In the genomic region with DNA sequence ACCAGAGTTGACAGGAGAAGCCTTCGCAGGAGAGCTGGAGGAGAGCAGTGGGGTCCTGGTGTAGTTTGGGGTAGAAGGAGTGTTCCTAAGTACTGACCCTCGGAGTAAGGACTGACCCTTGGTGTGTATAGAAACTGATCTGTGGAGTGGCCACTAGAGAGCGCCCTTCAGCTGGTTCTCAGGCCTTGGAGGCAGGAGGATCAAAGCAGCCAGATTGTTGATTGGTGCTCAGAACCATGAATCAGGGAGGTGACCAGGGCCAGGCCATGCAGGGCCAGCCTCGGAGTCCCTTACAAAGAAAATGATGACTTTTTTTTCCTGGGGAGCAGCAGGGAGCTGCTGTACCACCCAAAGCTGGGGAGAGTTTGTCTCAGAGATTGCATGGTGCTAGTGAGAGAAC, we compare ENCODE assay signal across 9 mouse cellular contexts. TPM values are rescaled to one million over a fixed set of nuclear protein-coding genes. Genes with fewer than 3 reads are reported as not detected.
DNase-seq lines count a peak whose midpoint lies in the region; ATAC-seq lines count a peak whose summit lies in the region.
"Had no signal": no experiment of that assay in that cellular context is flagged by ENCODE, and none has a peak within 500 bp of the region (broad histone marks: within the 10 kb centered on the region; RNA-seq: fewer than 3 reads in every experiment).

No protein-coding gene starts in this region.

- WGBS in hindbrain, embryonic 11.5 days: 21% methylated on average over 4 of the region's 4 CpGs
- 14% methylated on average over 4 of the region's 4 CpGs for WGBS in hindbrain, embryonic 12.5 days
- 27% methylated on average over 4 of the region's 4 CpGs for WGBS in embryonic facial prominence, embryonic 14.5 days

- no peak overlapping the region for H3K9ac ChIP-seq in hindbrain, embryonic 11.5 days (ENCODE audit: low read depth, low read length)
- H3K9ac ChIP-seq in hindbrain, embryonic 12.5 days: no peak overlapping the region
- H3K9ac ChIP-seq in embryonic facial prominence, embryonic 14.5 days (ENCODE audit: low read depth, low read length): no peak overlapping the region
- H3K9ac ChIP-seq: stomach, embryonic 15.5 days had no signal

- H3K27me3 ChIP-seq in hindbrain, embryonic 11.5 days (ENCODE audit: control insufficient read depth, insufficient read depth, low read length): no peaks in the 10 kb centered on the region
- H3K27me3 ChIP-seq in hindbrain, embryonic 12.5 days: no peaks in the 10 kb centered on the region
- no peaks in the 10 kb centered on the region for H3K27me3 ChIP-seq in embryonic facial prominence, embryonic 14.5 days (replicated peaks; ENCODE audit: control insufficient read depth, insufficient read depth, low read length)
- H3K27me3 ChIP-seq: stomach, embryonic 15.5 days had no signal

- H3K27ac ChIP-seq in hindbrain, embryonic 11.5 days (ENCODE audit: low read depth, low read length): no peak overlapping the region
- no peak overlapping the region for H3K27ac ChIP-seq in hindbrain, embryonic 12.5 days
- H3K27ac ChIP-seq in embryonic facial prominence, embryonic 14.5 days (replicated peaks; ENCODE audit: low read depth, low read length): no peak overlapping the region
- H3K27ac ChIP-seq: stomach, embryonic 15.5 days had no signal

- H3K36me3 ChIP-seq in hindbrain, embryonic 11.5 days (ENCODE audit: control insufficient read depth, insufficient read depth, low read length): no peaks in the 10 kb centered on the region
- H3K36me3 ChIP-seq in hindbrain, embryonic 12.5 days: peaks cover 37% of the 10 kb centered on the region
- peaks cover 45% of the 10 kb centered on the region for H3K36me3 ChIP-seq in embryonic facial prominence, embryonic 14.5 days (ENCODE audit: control insufficient read depth, insufficient read depth, low read length)

- no peak overlapping the region for H3K4me2 ChIP-seq in hindbrain, embryonic 11.5 days (replicated peaks; ENCODE audit: low read depth, low read length)
- H3K4me2 ChIP-seq in hindbrain, embryonic 12.5 days (replicated peaks): no peak overlapping the region
- H3K4me2 ChIP-seq in embryonic facial prominence, embryonic 14.5 days (ENCODE audit: low read depth, low read length): no peak overlapping the region
- H3K4me2 ChIP-seq: stomach, embryonic 15.5 days had no signal

- H3K4me3 ChIP-seq in hindbrain, embryonic 11.5 days (ENCODE audit: low read depth, low read length): no peak overlapping the region
- H3K4me3 ChIP-seq in hindbrain, embryonic 12.5 days: no peak overlapping the region
- H3K4me3 ChIP-seq in embryonic facial prominence, embryonic 14.5 days (ENCODE audit: low read depth, low read length): no peak overlapping the region
- H3K4me3 ChIP-seq: stomach, embryonic 15.5 days had no signal

- H3K9me3 ChIP-seq in hindbrain, embryonic 11.5 days (ENCODE audit: control insufficient read depth, low read length): no peaks in the 10 kb centered on the region
- H3K9me3 ChIP-seq in hindbrain, embryonic 12.5 days (replicated peaks): no peaks in the 10 kb centered on the region
- H3K9me3 ChIP-seq in embryonic facial prominence, embryonic 14.5 days (ENCODE audit: control insufficient read depth, low read length): no peaks in the 10 kb centered on the region
- H3K9me3 ChIP-seq: stomach, embryonic 15.5 days had no signal

- H3K4me1 ChIP-seq in hindbrain, embryonic 11.5 days (replicated peaks; ENCODE audit: control insufficient read depth, insufficient read depth, low read length): no peaks in the 10 kb centered on the region
- no peaks in the 10 kb centered on the region for H3K4me1 ChIP-seq in hindbrain, embryonic 12.5 days
- H3K4me1 ChIP-seq in embryonic facial prominence, embryonic 14.5 days (ENCODE audit: control insufficient read depth, insufficient read depth, low read length): no peaks in the 10 kb centered on the region
- H3K4me1 ChIP-seq: stomach, embryonic 15.5 days had no signal

- peak; percentile 77 for DNase-seq in hindbrain, embryonic 11.5 days (ENCODE audit: low spot score)
- DNase-seq in CD4-positive, CD25-positive, alpha-beta regulatory T cell, adult 2 months (ENCODE audit: low read depth, low spot score): peak; percentile 66
- DNase-seq in adrenal gland, postnatal 25 days: peak; percentile 42
- peak; percentile 32 for DNase-seq in embryonic facial prominence, embryonic 14.5 days (ENCODE audit: low spot score)
- DNase-seq in kidney, adult 9 months: peak; percentile 45
- peak; percentile 26 for DNase-seq in lung, postnatal 25 days (ENCODE audit: low spot score)
- DNase-seq in thymus, postnatal 36 days: peak; percentile 45 to 48

- 0 out of 2 replicates have a peak, but pooled peaks have one; percentile 12 for ATAC-seq in hindbrain, embryonic 11.5 days (ENCODE audit: low FRiP score)
- ATAC-seq in hindbrain, embryonic 12.5 days (ENCODE audit: low FRiP score): no peak
- no peak for ATAC-seq in embryonic facial prominence, embryonic 14.5 days (ENCODE audit: low read depth)

RNA-seq across cellular contexts. Expression of a gene that starts 6.4 kb away (rescaled TPM):
- polyA plus RNA-seq in hindbrain, embryonic 11.5 days (2014; fragmentation: Nextera tagmentation; extraction: Ambion mirVana): 5.6 and 8.6 TPM in 2 replicates
- 3.7 and 6.0 TPM in 2 replicates for polyA plus RNA-seq in hindbrain, embryonic 12.5 days (2016; fragmentation: Nextera tagmentation; extraction: Ambion mirVana)
- 1.3 and 1.6 TPM in 2 replicates for total RNA-seq in adrenal gland, postnatal 25 days (2021)
- 2.5 and 3.2 TPM in 2 replicates for polyA plus RNA-seq in embryonic facial prominence, embryonic 14.5 days (2014; fragmentation: Nextera tagmentation; extraction: Ambion mirVana)

Comparison
In these comparisons a context has a peak if more than half of its experiments do, and no peak if none do; other contexts are left out.
1. DNase-seq: peak in every context shown above with its lines; median percentile 77 in hindbrain, embryonic 11.5 days; 66 in CD4-positive, CD25-positive, alpha-beta regulatory T cell, adult 2 months; 46 in thymus, postnatal 36 days; 45 in kidney, adult 9 months; 42 in adrenal gland, postnatal 25 days; 32 in embryonic facial prominence, embryonic 14.5 days; 26 in lung, postnatal 25 days.